In genomic region chr6:49397466-49397865, GRCm38 (mm10) we compare ENCODE assay signal across 10 mouse cellular contexts. TPM values are rescaled to one million over a fixed set of nuclear protein-coding genes. Genes with fewer than 3 reads are reported as not detected.
A peak's percentile ranks its signal among the peaks of the same experiment; 100 is the strongest.
DNase-seq lines count a peak whose midpoint lies in the region; TF ChIP-seq lines count a peak whose summit lies in the region.
"Had no signal": no experiment of that assay in that cellular context is flagged by ENCODE, and none has a peak within 500 bp of the region (broad histone marks: within the 10 kb centered on the region; RNA-seq: fewer than 3 reads in every experiment).

No protein-coding gene starts in this region.

- H3K27me3 ChIP-seq in splenic B cell, adult 2 months (ENCODE audit: control insufficient read depth, insufficient read depth, low read length, poor library complexity, severe bottlenecking): no peaks in the 10 kb centered on the region
- H3K27me3 ChIP-seq: limb, embryonic 15.5 days had no signal

- intact Hi-C loops in gastrocnemius, adult 2 months (cut with DNase I): loop anchor here (10.0 kb wide), 1 partner anchor 343 kb away; no protein-coding TSS in a partner anchor
- intact Hi-C loops in gastrocnemius, postnatal 36 days (cut with DNase I): loop anchor here (5.0 to 10.0 kb wide), 2 partner anchors 170 to 353 kb away; no protein-coding TSS in a partner anchor

- peak; percentile 25; the same call in 1 of the 2 replicates for TF ChIP-seq CTCF in gastrocnemius, adult 2 months (IDR thresholded peaks at IDR 0.05)

- no peak overlapping the region for H3K27ac ChIP-seq in gastrocnemius, adult 2 months
- H3K27ac ChIP-seq: limb, embryonic 15.5 days had no signal

- H3K4me3 ChIP-seq in gastrocnemius, adult 2 months: no peak overlapping the region
- H3K4me3 ChIP-seq: limb, embryonic 15.5 days had no signal

- no peaks in the 10 kb centered on the region for H3K36me3 ChIP-seq in splenic B cell, adult 2 months (ENCODE audit: control insufficient read depth, insufficient read depth, low read length, poor library complexity, severe bottlenecking)
- H3K36me3 ChIP-seq: G1E; limb, embryonic 15.5 days had no signal

- no peak for DNase-seq in gastrocnemius, adult 2 months
- DNase-seq in gastrocnemius, adult 18-20 months (ENCODE audit: low spot score): no peak
- peak; percentile 50 for DNase-seq in lung, postnatal 10 days
- DNase-seq in lung, postnatal 25 days (ENCODE audit: low spot score): no peak
- peak; percentile 55 for DNase-seq in embryo, embryonic 10.5 days (ENCODE audit: low spot score)
- DNase-seq in splenic B cell, adult 2 months (ENCODE audit: low read depth, low spot score): peak; percentile 53
- DNase-seq in gastrocnemius, postnatal 36 days: no peak
- DNase-seq in ovary, postnatal 14 days (ENCODE audit: low spot score): no peak

RNA-seq across cellular contexts. Expression of gene Stk31, which starts 2.1 kb away (rescaled TPM):
- not detected for total RNA-seq in gastrocnemius, adult 2 months (2021)
- not detected for total RNA-seq in gastrocnemius, adult 18-20 months (2021)
- total RNA-seq in gastrocnemius, postnatal 36 days (2021): under 1 TPM; 0.07 to 0.15 TPM
- total RNA-seq: G1E had no signal

RNA-seq across cellular contexts. Expression of gene Fam221a, which starts 29.9 kb away (rescaled TPM):
- total RNA-seq in gastrocnemius, adult 2 months (2021): under 1 TPM; 0.14 to 0.26 TPM
- total RNA-seq in gastrocnemius, adult 18-20 months (2021): not detected
- under 1 TPM; 0.25 to 0.28 TPM for total RNA-seq in gastrocnemius, postnatal 36 days (2021)

Comparison
In these comparisons a context has a peak if more than half of its experiments do, and no peak if none do; other contexts are left out.
1. DNase-seq: peak in lung, postnatal 10 days (single experiment), embryo, embryonic 10.5 days (single experiment) and splenic B cell, adult 2 months (single experiment); none in gastrocnemius, adult 2 months (single experiment), gastrocnemius, adult 18-20 months (single experiment), lung, postnatal 25 days (single experiment), gastrocnemius, postnatal 36 days (0 of 2) and ovary, postnatal 14 days (single experiment).